Mouse (Mus musculus) MEL (cell line): ENCODE data around the gene Gyg. TPM values are rescaled to one million over a fixed set of nuclear protein-coding genes. Genes with fewer than 3 reads are reported as not detected.

Experiments
- DNase-seq: peaks from one replicate; pipeline ENCODE4 v3.0.0; 2011; ENCODE audit warnings: low read depth, low spot score
- H3K27ac ChIP-seq: 2 replicates; pipeline ENCODE4 v1.5.1; 2012; ENCODE audit warnings: low read depth, mild to moderate bottlenecking, control low read depth, low read length, moderate library complexity; ENCODE audit not compliant: control insufficient read depth
- H3K27me3 ChIP-seq, 2 experiments: fragments of 150-350 bp in 1 of 2; sonication (generic) in 1 of 2; 2 replicates each; pipeline ENCODE4 v1.6.1; 2012; ENCODE audit warnings: low read length in 2 of 2, mild to moderate bottlenecking in 2 of 2, improper control_type of control experiment in 1 of 2, moderate library complexity in 1 of 2; ENCODE audit not compliant: insufficient read depth in 2 of 2, control insufficient read depth in 1 of 2
- H3K36me3 ChIP-seq, 2 experiments: 2 replicates each; pipeline ENCODE4 v1.6.1; 2012 to 2014; ENCODE audit warnings: low read length in 2 of 2, improper control_type of control experiment in 1 of 2, inconsistent platforms in 1 of 2, mild to moderate bottlenecking in 1 of 2; ENCODE audit not compliant: insufficient read depth in 2 of 2, control insufficient read depth in 1 of 2
- H3K4me1 ChIP-seq, 2 experiments: fragments of 150-350 bp in 1 of 2; sonication (generic) in 1 of 2; 2 replicates each; pipeline ENCODE4 v1.6.1; 2012; ENCODE audit warnings: low read length in 2 of 2, improper control_type of control experiment in 1 of 2, mild to moderate bottlenecking in 1 of 2; ENCODE audit not compliant: insufficient read depth in 2 of 2, control insufficient read depth in 1 of 2
- H3K4me3 ChIP-seq, 2 experiments: fragments of 150-350 bp in 1 of 2; sonication (generic) in 1 of 2; 2 replicates each; pipeline ENCODE4 v1.5.1; 2012; ENCODE audit warnings: low read depth in 2 of 2, low read length in 2 of 2, mild to moderate bottlenecking in 2 of 2, moderate library complexity in 2 of 2, control low read depth in 1 of 2, improper control_type of control experiment in 1 of 2; ENCODE audit not compliant: control insufficient read depth in 1 of 2, insufficient read depth in 1 of 2
- H3K79me2 ChIP-seq: 2 replicates; pipeline ENCODE4 v1.6.1; 2012; ENCODE audit warnings: mild to moderate bottlenecking, low read length, moderate library complexity; ENCODE audit not compliant: control insufficient read depth, poor library complexity, insufficient read depth
- H3K9ac ChIP-seq: 2 replicates; pipeline ENCODE4 v1.6.1; 2012; ENCODE audit warnings: low read depth, mild to moderate bottlenecking, control low read depth, low read length, moderate library complexity; ENCODE audit not compliant: control insufficient read depth, poor library complexity, severe bottlenecking
- H3K9me3 ChIP-seq: fragments of 150-350 bp; sonication (generic); replicated peaks from 2 replicates; pipeline ENCODE4 v1.6.1; 2012; ENCODE audit warnings: mild to moderate bottlenecking, low read length, improper control_type of control experiment, moderate library complexity; ENCODE audit not compliant: insufficient read depth
- BHLHE40 ChIP-seq: IDR thresholded peaks from 2 replicates; pipeline ENCODE4 v1.6.1; 2012; ENCODE audit warnings: low read depth, mild to moderate bottlenecking, inconsistent platforms, low read length, improper control_type of control experiment, borderline replicate concordance
- CHD2 ChIP-seq: IDR thresholded peaks from 2 replicates; pipeline ENCODE4 v1.6.1; 2011; ENCODE audit warnings: low read length, improper control_type of control experiment
- GABPA ChIP-seq: IDR thresholded peaks from 2 replicates; pipeline ENCODE4 v1.6.1; 2012; ENCODE audit warnings: low read depth, mild to moderate bottlenecking, inconsistent platforms, low read length, improper control_type of control experiment, moderate library complexity
- HCFC1 ChIP-seq: IDR thresholded peaks from 2 replicates; pipeline ENCODE4 v1.6.1; 2012; ENCODE audit warnings: low read depth, mild to moderate bottlenecking, inconsistent platforms, low read length, improper control_type of control experiment, moderate library complexity
- KAT2A ChIP-seq: conservative IDR thresholded peaks from 2 replicates; pipeline ENCODE4 v1.6.1; 2012; ENCODE audit warnings: low read depth, low read length, improper control_type of control experiment, inconsistent platforms
- MAX ChIP-seq: IDR thresholded peaks from 2 replicates; pipeline ENCODE4 v1.6.1; 2011; ENCODE audit warnings: low read length, improper control_type of control experiment
- MAZ ChIP-seq: IDR thresholded peaks from 2 replicates; pipeline ENCODE4 v1.6.1; 2012; ENCODE audit warnings: low read depth, mild to moderate bottlenecking, inconsistent platforms, low read length, improper control_type of control experiment
- MXI1 ChIP-seq: IDR thresholded peaks from 2 replicates; pipeline ENCODE4 v1.6.1; 2011; ENCODE audit warnings: mild to moderate bottlenecking, low read depth, low read length, improper control_type of control experiment
- MYB ChIP-seq: IDR thresholded peaks from 2 replicates; pipeline ENCODE4 v1.6.1; 2011; ENCODE audit warnings: mild to moderate bottlenecking, low read depth, low read length, improper control_type of control experiment
- NELFE ChIP-seq: IDR thresholded peaks from 2 replicates; pipeline ENCODE4 v1.6.1; 2011; ENCODE audit warnings: low read depth, low read length, improper control_type of control experiment
- NRF1 ChIP-seq: IDR thresholded peaks from 2 replicates; pipeline ENCODE4 v1.6.1; 2014; ENCODE audit warnings: low read depth, mild to moderate bottlenecking, inconsistent platforms, low read length, improper control_type of control experiment, moderate library complexity; ENCODE audit not compliant: poor library complexity, insufficient read depth, severe bottlenecking
- POLR2A ChIP-seq, 2 experiments: IDR thresholded peaks; 2 replicates each; pipeline ENCODE4 v1.6.1; 2011 to 2012; ENCODE audit warnings: low read length in 2 of 2, mild to moderate bottlenecking in 2 of 2, control low read depth in 1 of 2, improper control_type of control experiment in 1 of 2, low read depth in 1 of 2, moderate library complexity in 1 of 2; ENCODE audit not compliant: control insufficient read depth in 1 of 2, insufficient read depth in 1 of 2, poor library complexity in 1 of 2
- POLR2AphosphoS2 ChIP-seq: IDR thresholded peaks from 2 replicates; pipeline ENCODE4 v1.6.1; 2011; ENCODE audit warnings: low read length, improper control_type of control experiment
- POLR2AphosphoS5 ChIP-seq: IDR thresholded peaks from 2 replicates; pipeline ENCODE4 v1.6.1; 2012; ENCODE audit warnings: low read depth, borderline replicate concordance, mild to moderate bottlenecking, inconsistent platforms, low read length, moderate library complexity, mixed read lengths
- RAD21 ChIP-seq: IDR thresholded peaks from 2 replicates; pipeline ENCODE4 v1.6.1; 2011; ENCODE audit warnings: mild to moderate bottlenecking, low read depth, low read length, improper control_type of control experiment
- RCOR1 ChIP-seq: IDR thresholded peaks from 2 replicates; pipeline ENCODE4 v1.6.1; 2012; ENCODE audit warnings: low read depth, mild to moderate bottlenecking, inconsistent platforms, low read length, improper control_type of control experiment
- SIN3A ChIP-seq: IDR thresholded peaks from 2 replicates; pipeline ENCODE4 v1.6.1; 2012; ENCODE audit warnings: low read length, improper control_type of control experiment, inconsistent platforms
- SMC3 ChIP-seq: IDR thresholded peaks from 2 replicates; pipeline ENCODE4 v1.6.1; 2011; ENCODE audit warnings: low read depth, low read length, improper control_type of control experiment
- TBP ChIP-seq: IDR thresholded peaks from 2 replicates; pipeline ENCODE4 v1.8.0; 2011; ENCODE audit warnings: low read depth, low read length, improper control_type of control experiment
- TCF12 ChIP-seq: IDR thresholded peaks from 2 replicates; pipeline ENCODE4 v1.6.1; 2014; ENCODE audit warnings: low read depth, mild to moderate bottlenecking, inconsistent platforms, low read length, improper control_type of control experiment, moderate library complexity
- UBTF ChIP-seq: IDR thresholded peaks from 2 replicates; pipeline ENCODE4 v1.6.1; 2012; ENCODE audit warnings: low read depth, mild to moderate bottlenecking, inconsistent platforms, low read length, improper control_type of control experiment, moderate library complexity, borderline replicate concordance; ENCODE audit not compliant: insufficient read depth
- USF1 ChIP-seq: IDR thresholded peaks from 2 replicates; pipeline ENCODE4 v1.6.1; 2014; ENCODE audit warnings: low read depth, mild to moderate bottlenecking, inconsistent platforms, low read length, improper control_type of control experiment, moderate library complexity
- USF2 ChIP-seq, 2 experiments: IDR thresholded peaks; 2 replicates each; pipeline ENCODE4 v1.6.1; 2011 to 2012; ENCODE audit warnings: improper control_type of control experiment in 2 of 2, low read length in 2 of 2, borderline replicate concordance in 1 of 2, inconsistent platforms in 1 of 2, low read depth in 1 of 2, mild to moderate bottlenecking in 1 of 2; ENCODE audit not compliant: insufficient read depth in 1 of 2
- ZMIZ1 ChIP-seq: IDR thresholded peaks from 2 replicates; pipeline ENCODE4 v1.6.1; 2012; ENCODE audit warnings: low read depth, mild to moderate bottlenecking, inconsistent platforms, low read length, improper control_type of control experiment, moderate library complexity
- ZNF384 ChIP-seq: IDR thresholded peaks from 2 replicates; pipeline ENCODE4 v1.6.1; 2012; ENCODE audit warnings: low read depth, mild to moderate bottlenecking, inconsistent platforms, low read length, improper control_type of control experiment
- polyA plus RNA-seq, 2 experiments: library from polyadenylated mRNA; stranded (reverse) in 1 of 2; unstranded in 1 of 2; fragments of >175 nt in 1 of 2; fragments of >200 nt in 1 of 2; gene quantifications; 2 replicates each; pipeline versions ENCODE4 v1.2.1 to v1.2.4; 2012; ENCODE audit warnings: low replicate concordance in 2 of 2, low read depth in 1 of 2; ENCODE audit not compliant: insufficient read length in 2 of 2, insufficient read depth in 1 of 2, missing spikeins in 1 of 2
- total RNA-seq: library from RNA; depleted of rRNA; stranded (reverse); fragments of 300-350 nt; gene quantifications from 2 replicates; pipeline ENCODE4 v1.2.3, GENCODE M21; 2012

The Gyg gene
- total and polyA plus RNA-seq, 3 experiments: 23.8 to 207 (median 41.0) TPM

DNA sequence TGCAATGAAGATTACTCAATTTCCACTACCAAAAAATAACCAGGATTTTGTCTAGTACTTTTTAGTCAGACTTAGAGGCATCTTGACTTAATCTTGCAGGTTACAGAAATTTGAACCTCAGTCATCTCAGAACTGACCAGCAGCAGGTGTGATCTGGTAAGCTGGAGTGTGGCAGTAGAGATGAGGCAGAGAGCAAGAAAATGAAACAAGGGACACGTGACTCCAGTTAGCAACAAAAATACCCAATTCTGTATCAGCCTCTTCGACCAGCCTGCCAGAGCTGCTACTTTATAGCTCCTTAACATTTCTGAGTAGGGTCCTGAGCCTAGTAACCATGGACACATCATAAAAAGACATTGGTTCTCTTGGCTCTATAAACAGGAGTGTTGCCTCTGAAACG is 12.5 kb downstream of the Gyg start:
- Histone ChIP-seq H3K27me3 (no peaks in the 10 kb centered on the region), H3K79me2 (no peaks in the 10 kb centered on the region), H3K9ac (no peak overlapping the region), H3K36me3 (peaks cover 5% of the 10 kb centered on the region in 2 experiments; a peak in 3 of 4 replicates), H3K4me3 (no peak overlapping the region), H3K9me3 (no peaks in the 10 kb centered on the region), H3K27ac (no peak overlapping the region), H3K4me1 (peaks cover 0 to 8% of the 10 kb centered on the region in 2 experiments; a peak in 2 of 4 replicates)
- TF ChIP-seq POLR2A (IDR thresholded peaks at IDR 0.05; ENCODE audit: control insufficient read depth in 1 of 2, insufficient read depth in 1 of 2, low read depth in 1 of 2, low read length in 2 of 2, poor library complexity in 1 of 2) (no peak), TBP (no peak), RAD21 (no peak), POLR2AphosphoS5 (no peak), KAT2A (no peak), ZMIZ1 (no peak), NELFE (no peak), SIN3A (no peak), HCFC1 (no peak), ZNF384 (no peak), USF2 (IDR thresholded peaks at IDR 0.05; ENCODE audit: borderline replicate concordance in 1 of 2, insufficient read depth in 1 of 2, low read depth in 1 of 2, low read length in 2 of 2) (no peak), MYB (no peak), MAZ (no peak), TCF12 (no peak), MAX (no peak), SMC3 (no peak), RCOR1 (no peak), BHLHE40 (no peak), POLR2AphosphoS2 (no peak), CHD2 (no peak)
- DNase-seq: no peak

DNA sequence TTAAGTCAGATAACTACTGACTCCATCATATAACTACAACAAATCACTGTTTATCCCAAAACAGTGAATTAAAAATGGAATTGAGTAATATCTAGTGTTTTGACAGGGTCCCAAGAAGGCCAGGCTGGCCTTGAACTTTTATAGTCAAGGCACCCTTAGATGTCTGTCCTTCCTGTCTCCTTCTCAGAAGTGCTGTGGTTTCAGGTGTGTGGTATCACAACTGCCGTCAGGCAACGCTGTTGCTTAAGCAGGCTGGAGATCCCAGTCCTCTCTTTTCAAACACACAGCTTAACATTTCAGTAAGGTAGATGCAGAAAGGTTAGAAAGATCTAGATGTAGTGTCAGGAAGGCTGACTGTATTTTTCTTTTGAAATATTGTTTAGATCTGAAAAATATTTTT is 13.0 kb downstream of the Gyg start:
- TF ChIP-seq KAT2A (no peak), TCF12 (no peak), UBTF (no peak), USF1 (no peak), GABPA (no peak), BHLHE40 (no peak), MAZ (no peak), NRF1 (no peak), MXI1 (no peak)
- no peak overlapping the region for H3K9ac ChIP-seq
- H3K9me3 ChIP-seq: no peaks in the 10 kb centered on the region
- no peaks in the 10 kb centered on the region for H3K79me2 ChIP-seq
- peaks cover 0 to 8% of the 10 kb centered on the region in 2 experiments; a peak in 2 of 4 replicates for H3K4me1 ChIP-seq
- no peak overlapping the region for H3K4me3 ChIP-seq
- H3K27me3 ChIP-seq: no peaks in the 10 kb centered on the region
- H3K27ac ChIP-seq: no peak overlapping the region
- no peak for DNase-seq
- H3K36me3 ChIP-seq: peaks cover 5% of the 10 kb centered on the region in 2 experiments; a peak in 3 of 4 replicates
